Mouse (Mus musculus) left cerebral cortex, adult 6 months (tissue): ENCODE data around the gene Olfr465-ps1. TPM values are rescaled to one million over a fixed set of nuclear protein-coding genes. Genes with fewer than 3 reads are reported as not detected.

ENCODE experiments used
- long read RNA-seq, 2 experiments: library from polyadenylated mRNA; unstranded; transcript quantifications; one replicate each; pipeline ENCODE4 v2.0.0; 2019 to 2020
- polyA plus RNA-seq: library from polyadenylated mRNA; unstranded; fragments of <200 nt; fragmentation: Nextera tagmentation; gene quantifications from 2 replicates; pipeline ENCODE4 v1.2.3, GENCODE M21; 2021

Gene Olfr465-ps1
- not detected in 2 replicates for polyA plus RNA-seq
- long read RNA-seq, experiment 1: 0 reads
- long read RNA-seq, experiment 2: 0 reads

DNA sequence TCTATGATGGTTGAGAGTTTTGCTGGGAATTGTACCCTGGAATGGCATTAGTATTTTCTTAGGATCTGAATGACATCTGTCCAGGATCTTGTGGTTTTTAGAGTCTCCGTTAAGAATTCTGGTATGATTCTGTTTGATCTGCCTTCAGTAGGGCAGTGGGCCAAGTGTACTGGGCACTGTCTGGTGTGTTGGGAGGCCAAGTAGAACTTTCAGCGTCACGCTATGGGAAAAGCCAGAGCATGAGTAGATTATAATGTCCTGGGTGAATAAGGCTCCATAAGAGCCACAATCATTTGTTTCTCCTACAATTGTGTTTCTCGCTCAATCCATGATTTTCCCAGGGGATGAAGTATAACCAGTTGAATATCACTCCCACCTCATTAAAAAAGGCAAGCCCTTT, at the start of gene Olfr465-ps1:
Olfr465-ps1 (plus strand) TSS at position 301 of the 400 bp plus-strand sequence.

DNA sequence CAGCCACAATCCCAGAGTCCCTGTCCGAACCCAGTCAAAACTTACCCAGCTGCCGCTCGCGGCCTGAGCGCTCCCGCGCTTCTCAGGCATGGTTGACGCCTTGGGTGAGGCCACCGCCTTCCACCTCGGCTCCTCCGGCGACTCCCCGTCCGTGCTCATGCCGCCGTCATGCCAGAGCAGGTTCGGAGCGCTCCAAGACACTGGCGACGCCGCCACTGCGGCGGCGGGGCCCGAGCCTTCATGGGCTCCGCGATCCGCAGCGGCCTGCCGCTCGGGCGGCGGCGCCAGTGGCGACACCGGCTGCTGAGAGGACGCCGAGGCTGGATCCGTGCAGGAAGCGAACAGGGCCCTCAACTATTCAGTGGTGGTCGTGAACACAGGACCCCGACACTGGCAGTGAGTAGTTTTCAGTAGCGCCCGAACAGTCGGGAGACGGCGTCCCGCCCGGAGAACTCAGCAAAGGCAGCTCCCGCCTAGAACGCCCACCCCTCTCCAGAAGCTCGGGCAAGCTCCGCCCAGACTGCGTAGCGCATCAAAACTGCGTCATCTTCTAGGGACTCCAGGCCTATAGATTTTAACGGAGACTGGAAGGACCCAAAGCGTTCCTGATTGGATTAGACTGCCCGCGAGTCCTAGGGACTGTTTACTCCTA, 25.3 kb upstream of the Olfr465-ps1 start, which contains the start of gene Mfsd14b:
Mfsd14b (minus strand) TSS at position 517 of the 652 bp plus-strand sequence.

DNA sequence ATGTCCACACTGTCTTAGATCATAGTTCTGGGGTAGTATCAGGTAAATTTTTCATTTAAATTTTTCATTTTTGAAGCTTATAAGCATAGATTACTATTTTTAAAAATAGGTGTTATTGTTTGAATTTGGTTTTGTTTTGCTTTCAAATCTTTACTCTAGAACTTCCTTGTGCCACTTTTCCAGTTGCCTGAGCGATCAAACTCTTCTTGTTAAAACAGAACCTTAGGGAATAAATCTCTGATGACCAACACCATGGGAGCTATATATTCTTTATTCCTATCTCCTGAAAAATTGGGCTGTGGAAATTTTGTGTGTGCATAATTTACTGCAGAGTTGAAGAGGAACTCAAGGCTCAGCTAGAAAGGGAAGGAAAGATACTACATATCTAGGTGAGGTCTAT, 12.1 kb downstream of the Olfr465-ps1 start, which contains the start of gene Olfr466:
Olfr466 (plus strand) TSS at position 301 of the 400 bp plus-strand sequence.

Other genes with a start within 250 kb of the Olfr465-ps1 start
- gene Cntnap3, start 234.1 kb upstream of the Olfr465-ps1 start, polyA plus RNA-seq: 0.90 and 1.2 TPM in 2 replicates
- gene Spata31, start 220.7 kb upstream of the Olfr465-ps1 start, polyA plus RNA-seq: not detected in 2 replicates
- not detected in 2 replicates for gene Spata31d1c, start 105.0 kb upstream of the Olfr465-ps1 start, polyA plus RNA-seq
- not detected in 2 replicates for gene Prss47, start 85.3 kb upstream of the Olfr465-ps1 start, polyA plus RNA-seq
- 33.1 and 40.2 TPM in 2 replicates for gene Mfsd14b, start 25.1 kb upstream of the Olfr465-ps1 start, polyA plus RNA-seq
- not detected in 2 replicates for gene Olfr466, start 12.2 kb downstream of the Olfr465-ps1 start, polyA plus RNA-seq
- 0.21 TPM in 1 of 2 replicates, not detected in the other for gene Nlrp4f, start 67.9 kb downstream of the Olfr465-ps1 start, polyA plus RNA-seq
- 0.28 TPM in 1 of 2 replicates, not detected in the other for gene Gm10775, start 121.5 kb downstream of the Olfr465-ps1 start, polyA plus RNA-seq
- gene Zfp369, start 140.7 kb downstream of the Olfr465-ps1 start, polyA plus RNA-seq: 8.8 and 9.6 TPM in 2 replicates